Mouse (Mus musculus) heart, postnatal 0 days (tissue): ENCODE results near the gene Olfr620.

Experiments
- CTCF ChIP-seq: IDR thresholded peaks from 2 replicates; pipeline ENCODE4 v1.5.1; 2016; ENCODE audit warnings: antibody characterized with exemption, control low read depth, low read depth
- EP300 ChIP-seq: IDR thresholded peaks from 2 replicates; pipeline ENCODE4 v1.6.1; 2016; ENCODE audit warnings: antibody characterized with exemption, low read depth

- TF ChIP-seq CTCF: no peak
- no peak for TF ChIP-seq EP300
Measured at GRCm38 (mm10) chr7:103636795-103637194, 24.5 kb upstream of the Olfr620 start.
